Mouse (Mus musculus) left cerebral cortex, postnatal 10 days (tissue): ENCODE data around the gene Gm45713. TPM values are rescaled to one million over a fixed set of nuclear protein-coding genes. Genes with fewer than 3 reads are reported as not detected.
"Not testable (repeated sequence)": the region's sequence is repeated elsewhere in the genome, so short reads cannot be mapped to it uniquely, and the experiment has no call there.

ENCODE experiments used
- DNase-seq, 2 experiments: peaks; one replicate each; pipeline ENCODE4 v3.0.0; 2021 to 2022; ENCODE audit warnings: low spot score in 2 of 2, mixed read lengths in 1 of 2; ENCODE audit errors: extremely low spot score in 1 of 2
- intact Hi-C: fragments of 180-260 bp; cut with DNase I; formaldehyde crosslinking; loops from one replicate; pipeline ENCODE4 v1.15.1; 2025
- total RNA-seq, 2 experiments: library from RNA; stranded (reverse); gene quantifications; 2 replicates each; pipeline ENCODE4 v1.2.3; 2021

The Gm45713 gene
- total RNA-seq, result not detected

DNA sequence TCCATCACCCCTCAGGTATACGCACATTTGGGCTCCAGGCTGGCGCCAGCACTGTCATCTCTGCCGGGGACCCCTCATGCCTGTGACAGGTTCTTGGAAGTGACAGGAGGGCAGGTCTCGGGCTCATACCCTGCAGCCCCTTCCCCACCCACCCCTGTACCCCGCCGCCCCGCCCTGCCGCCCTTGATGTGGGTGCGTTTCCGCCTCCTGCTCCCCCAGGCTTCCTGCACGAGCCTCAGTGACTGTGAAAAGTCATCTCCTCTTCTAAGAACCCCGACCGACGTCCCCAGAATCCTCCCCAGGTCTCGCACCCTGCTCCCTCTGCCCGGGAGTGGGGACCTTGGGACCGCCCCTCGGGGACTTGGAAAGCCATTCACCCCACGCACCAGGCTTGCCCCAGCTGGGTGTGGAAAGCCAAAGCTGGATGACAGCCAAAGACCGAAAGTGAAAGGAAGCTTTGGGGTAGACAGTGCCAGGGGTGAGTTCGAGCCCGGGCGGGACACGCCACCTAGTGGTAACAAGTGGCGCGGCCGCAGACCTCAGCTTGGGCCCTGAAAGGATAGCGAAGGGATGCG, at the start of gene Gm45713, which contains the start of gene Flt3l:
Gm45713 (minus strand) TSS at position 239 of the 575 bp plus-strand sequence.
Flt3l (minus strand) TSS at position 440 of the 575 bp plus-strand sequence.
- intact Hi-C loops, result no loop called here
- peak; percentile 83 to 91 for DNase-seq

DNA sequence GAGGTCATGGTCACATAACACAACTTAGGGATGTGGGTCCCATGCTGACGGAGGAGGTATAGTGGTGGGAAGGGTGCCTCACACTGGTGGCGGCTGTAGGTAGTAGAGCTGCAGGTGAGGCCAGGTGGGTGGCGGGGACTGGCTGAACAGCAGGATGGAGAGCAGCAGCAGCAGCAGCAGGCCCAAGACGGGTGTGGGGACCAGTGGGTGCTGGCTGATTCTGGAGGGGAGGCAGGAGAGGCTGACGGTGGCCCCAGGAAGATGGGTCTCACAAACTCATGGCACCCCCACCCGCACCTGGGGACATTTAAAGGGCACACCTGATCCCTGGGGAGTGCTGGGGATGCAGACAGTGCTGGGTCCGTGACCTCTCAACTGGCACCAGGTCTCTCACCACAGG, 47.6 kb upstream of the Gm45713 start:
- no peak for DNase-seq

GRCm38 (mm10) chr7:45182606-45183005, 46.6 kb upstream of the Gm45713 start:
- intact Hi-C loops, result no loop called here
- no peak for DNase-seq

More for the DNA sequence above, 47.6 kb upstream of the Gm45713 start:
- intact Hi-C loops, result no loop called here

DNA sequence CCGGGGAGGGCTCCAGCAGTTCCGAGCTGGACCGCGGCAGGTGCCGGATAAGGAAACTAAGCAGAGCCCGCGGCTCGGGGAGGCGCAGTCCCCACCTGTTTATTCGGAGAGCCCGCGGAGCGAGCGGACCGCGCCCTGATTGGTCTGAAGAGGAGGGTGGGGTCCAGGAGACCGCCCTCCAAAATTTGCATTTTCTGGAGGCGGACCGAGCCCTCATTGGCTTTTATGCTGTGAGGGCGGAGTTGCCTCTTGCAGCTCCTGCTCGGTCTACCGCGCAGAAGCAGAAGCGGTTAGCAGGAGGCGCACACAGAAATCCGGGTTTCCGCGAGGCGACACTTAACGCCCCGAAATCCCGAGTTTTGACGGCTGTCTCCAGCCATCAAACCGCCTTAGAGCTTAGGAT, 46.2 kb upstream of the Gm45713 start:
- intact Hi-C loops, result no loop called here
- DNase-seq, result peak; percentile 80 to 90

GRCm38 (mm10) chr7:45181540-45181939, 45.5 kb upstream of the Gm45713 start:
- DNase-seq, result peak in 1 of 2 experiments; percentile 60
- intact Hi-C loops, result no loop called here

DNA sequence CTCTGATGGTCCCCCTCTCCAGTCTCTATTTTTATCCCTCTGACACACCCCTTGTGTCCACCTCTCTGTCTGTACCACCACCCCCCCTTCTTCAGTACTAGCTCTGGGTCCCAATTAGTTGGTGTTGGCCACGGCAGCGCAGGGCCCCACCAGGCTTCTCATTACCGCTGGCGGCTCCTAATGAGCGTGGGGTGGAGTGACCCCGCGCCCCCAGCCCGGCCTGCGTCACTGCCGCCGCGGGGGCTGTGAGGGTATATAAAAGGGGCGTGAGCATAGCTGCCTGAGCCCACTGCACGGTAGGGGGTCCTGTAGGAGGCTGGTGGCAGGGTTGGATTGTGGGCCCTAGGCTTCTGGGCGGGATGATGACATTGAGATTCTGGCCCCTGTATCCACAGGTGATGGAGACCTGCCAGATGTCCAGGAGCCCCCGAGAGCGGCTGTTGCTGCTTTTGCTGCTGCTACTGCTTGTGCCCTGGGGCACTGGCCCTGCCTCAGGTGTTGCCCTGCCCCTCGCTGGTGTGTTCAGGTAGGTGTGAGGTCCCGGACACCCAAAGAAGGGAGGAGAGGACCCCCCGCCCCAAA, 45.0 kb upstream of the Gm45713 start, which contains the start of gene Pth2:
Pth2 (plus strand) TSS at position 100 of the 582 bp plus-strand sequence.
- intact Hi-C loops, result no loop called here
- DNase-seq, result no peak

GRCm38 (mm10) chr7:45179469-45179868, 43.4 kb upstream of the Gm45713 start, which contains the start of gene Gfy:
Gene Gfy, minus strand, starts transcription at chr7:45179569.
- intact Hi-C loops, result no loop called here
- no peak for DNase-seq

GRCm38 (mm10) chr7:45178550-45178949, 42.5 kb upstream of the Gm45713 start:
- intact Hi-C loops, result no loop called here
- no peak for DNase-seq

GRCm38 (mm10) chr7:45176356-45176755, 40.3 kb upstream of the Gm45713 start:
- intact Hi-C loops, result no loop called here
- DNase-seq, result peak in 1 of 2 experiments; percentile 57

DNA sequence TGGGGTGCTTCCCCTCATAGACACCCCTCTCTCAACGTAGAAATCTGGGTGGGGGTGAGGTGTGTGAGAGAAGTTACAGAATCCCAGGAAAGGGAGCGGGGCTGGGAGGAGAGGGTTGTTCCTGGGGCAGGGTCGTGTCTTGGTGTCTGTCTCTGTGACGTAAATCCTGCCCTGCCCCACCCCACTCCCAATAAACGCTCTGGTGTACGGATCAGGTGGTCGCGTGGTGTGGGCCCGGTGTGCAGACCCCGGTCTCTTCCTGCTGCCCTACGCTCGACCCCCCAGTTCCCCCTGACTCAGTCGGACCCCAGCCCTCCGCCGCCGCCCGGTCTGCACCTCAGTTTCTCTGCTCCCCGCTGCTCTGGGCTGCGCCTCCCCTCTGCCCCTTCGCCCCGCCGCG, 39.9 kb upstream of the Gm45713 start:
- intact Hi-C loops, result no loop called here
- DNase-seq, result no peak

- DNase-seq, result no peak
- intact Hi-C loops, result no loop called here
Measured at GRCm38 (mm10) chr7:45175398-45175797, 39.4 kb upstream of the Gm45713 start.

DNA sequence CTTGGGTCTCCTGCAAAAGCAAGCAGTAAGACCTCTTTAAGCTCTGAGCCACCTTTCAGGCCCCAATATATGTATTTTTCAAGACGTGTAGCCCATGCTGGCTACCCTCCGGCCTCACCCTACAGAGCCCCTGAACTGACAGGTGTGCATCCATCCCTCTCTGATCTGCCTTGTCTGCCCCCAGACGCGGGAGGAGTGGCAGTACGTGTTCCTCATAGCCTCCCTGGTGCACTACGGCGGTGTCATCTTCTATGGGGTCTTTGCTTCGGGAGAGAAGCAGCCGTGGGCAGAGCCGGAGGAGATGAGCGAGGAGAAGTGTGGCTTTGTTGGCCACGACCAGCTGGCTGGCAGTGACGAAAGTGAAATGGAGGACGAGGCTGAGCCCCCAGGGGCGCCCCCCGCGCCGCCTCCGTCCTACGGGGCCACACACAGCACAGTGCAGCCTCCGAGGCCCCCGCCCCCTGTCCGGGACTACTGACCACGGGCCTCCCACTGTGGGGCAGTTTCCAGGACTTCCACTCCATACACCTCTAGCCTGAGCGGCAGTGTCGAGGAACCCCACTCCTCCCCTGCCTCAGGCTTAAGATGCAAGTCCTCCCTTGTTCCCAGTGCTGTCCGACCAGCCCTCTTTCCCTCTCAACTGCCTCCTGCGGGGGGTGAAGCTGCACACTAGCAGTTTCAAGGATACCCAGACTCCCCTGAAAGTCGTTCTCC, 38.7 kb upstream of the Gm45713 start:
- intact Hi-C loops, result no loop called here
- no peak for DNase-seq

DNA sequence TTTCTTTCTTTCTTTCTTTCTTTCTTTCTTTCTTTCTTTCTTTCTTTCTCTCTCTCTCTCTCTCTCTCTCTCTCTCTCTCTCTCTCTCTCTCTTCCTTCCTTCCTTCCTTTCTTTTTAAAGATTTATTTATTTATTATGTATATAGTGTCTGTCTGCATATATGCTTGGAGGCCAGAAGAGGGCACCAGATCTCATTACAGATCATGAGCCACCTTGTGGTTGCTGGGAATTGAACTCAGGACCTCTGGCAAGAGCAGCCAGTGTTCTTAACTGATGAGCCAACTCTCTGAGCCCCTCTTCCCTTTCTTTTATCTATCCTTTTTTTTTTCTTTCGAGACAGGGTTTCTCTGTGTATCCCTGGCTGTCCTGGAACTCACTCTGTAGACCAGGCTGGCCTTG, 37.7 kb upstream of the Gm45713 start:
- intact Hi-C loops, DNase-seq: not testable (repeated sequence)

GRCm38 (mm10) chr7:45172974-45173373, 36.9 kb upstream of the Gm45713 start:
- no peak for DNase-seq
- intact Hi-C loops, result no loop called here

DNA sequence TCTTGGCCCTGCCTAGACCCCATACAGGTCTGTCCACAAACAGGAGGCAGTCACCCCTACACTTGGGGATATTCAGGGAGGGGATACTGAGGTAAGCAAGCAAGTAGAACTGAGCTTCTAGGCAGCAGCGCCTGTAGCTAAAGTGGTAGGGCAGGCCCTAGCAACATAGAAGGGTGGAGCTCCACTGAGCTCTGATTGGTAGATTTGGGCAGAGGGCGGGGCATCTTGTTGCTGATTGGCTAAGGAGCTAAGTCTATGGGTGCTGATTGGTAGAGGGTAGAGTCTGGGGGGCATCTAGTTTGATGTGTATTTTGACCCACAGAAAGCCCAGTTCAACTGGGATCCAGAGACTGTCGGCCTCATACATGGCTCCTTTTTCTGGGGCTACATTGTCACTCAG, 33.5 kb upstream of the Gm45713 start:
- intact Hi-C loops, result loop anchor here (10.0 kb wide), 1 partner anchor 195 kb away; the partner anchor contains the start of gene Ppfia3
- no peak for DNase-seq

GRCm38 (mm10) chr7:45168656-45169055, 32.6 kb upstream of the Gm45713 start:
- no peak for DNase-seq
- intact Hi-C loops, result loop anchor here (10.0 kb wide), 1 partner anchor 196 kb away; the partner anchor contains the start of gene Ppfia3

DNA sequence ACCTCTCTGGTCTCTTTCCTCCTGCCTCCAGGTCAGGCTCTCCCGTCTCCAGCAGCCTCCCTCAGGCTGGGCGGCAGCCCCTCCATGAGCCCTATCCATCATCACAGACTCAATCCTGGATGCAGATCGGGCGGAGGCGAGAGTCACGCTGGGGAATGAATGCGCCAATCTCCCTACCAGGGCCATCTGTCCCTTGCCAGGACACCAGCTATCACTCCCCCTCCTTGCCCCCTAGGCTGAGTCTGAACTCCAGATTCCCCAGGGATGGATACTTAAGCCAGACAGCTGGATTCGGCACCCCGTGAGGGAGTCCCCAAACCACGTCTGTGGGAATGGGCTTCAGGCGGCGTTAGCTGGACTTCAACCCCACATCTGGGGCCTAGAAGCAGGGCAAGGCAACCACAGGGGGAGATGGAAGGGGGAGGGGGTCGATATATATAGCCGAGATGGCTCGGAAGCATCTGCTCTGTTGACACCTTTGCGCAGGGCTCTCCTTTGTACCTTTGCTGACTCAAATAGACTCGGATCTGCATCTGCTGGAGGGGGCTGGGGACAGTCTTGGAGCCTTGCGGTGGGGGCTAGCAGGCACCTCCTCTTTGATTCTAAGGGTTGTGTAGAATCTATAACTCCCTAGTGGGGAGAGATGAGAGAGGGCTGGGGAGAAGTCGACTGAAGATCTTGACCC, 31.9 kb upstream of the Gm45713 start:
- intact Hi-C loops, result loop anchor here (10.0 kb wide), 1 partner anchor 197 kb away; the partner anchor contains the start of gene Ppfia3
- no peak for DNase-seq

GRCm38 (mm10) chr7:45166950-45167401, 30.9 kb upstream of the Gm45713 start:
- intact Hi-C loops, result loop anchor here (10.0 kb wide), 1 partner anchor 198 kb away; the partner anchor contains the start of gene Ppfia3
- DNase-seq, result no peak

DNA sequence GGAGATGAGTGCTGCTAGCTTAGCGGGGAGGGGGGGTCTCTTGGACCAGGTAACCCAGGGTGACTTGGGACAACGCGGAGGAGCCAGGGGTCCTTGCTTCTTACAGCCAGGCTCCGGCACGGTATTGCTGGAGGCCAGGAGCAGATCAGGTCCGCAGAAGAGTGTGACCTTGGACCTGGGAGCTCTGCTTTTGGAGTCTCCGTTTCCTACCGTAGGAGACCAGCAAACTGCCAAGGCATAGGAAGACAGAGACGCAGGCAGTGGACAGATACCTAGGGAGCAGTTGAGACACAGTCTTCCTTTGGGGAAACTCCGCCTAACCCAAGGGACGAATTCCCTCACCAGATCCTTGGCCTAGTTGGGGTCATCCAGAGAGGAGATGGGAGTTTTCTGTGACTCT, 29.7 kb upstream of the Gm45713 start:
- no peak for DNase-seq
- intact Hi-C loops, result loop anchor here (10.0 kb wide), 1 partner anchor 199 kb away; the partner anchor contains the start of gene Ppfia3
